Mouse (Mus musculus) liver, adult 2 months (tissue): ENCODE results near the gene Nup62.

ENCODE experiments used
- CTCF ChIP-seq: fragments of 200-500 bp; IDR thresholded peaks from 2 replicates; pipeline ENCODE4 v1.5.1; 2011; ENCODE audit warnings: low read depth, low read length, control low read depth
- POLR2A ChIP-seq: fragments of 200-500 bp; IDR thresholded peaks from 2 replicates; pipeline ENCODE4 v1.6.1; 2011; ENCODE audit warnings: low read length, control low read depth; ENCODE audit not compliant: insufficient read depth; ENCODE audit errors: extremely low read depth

DNA sequence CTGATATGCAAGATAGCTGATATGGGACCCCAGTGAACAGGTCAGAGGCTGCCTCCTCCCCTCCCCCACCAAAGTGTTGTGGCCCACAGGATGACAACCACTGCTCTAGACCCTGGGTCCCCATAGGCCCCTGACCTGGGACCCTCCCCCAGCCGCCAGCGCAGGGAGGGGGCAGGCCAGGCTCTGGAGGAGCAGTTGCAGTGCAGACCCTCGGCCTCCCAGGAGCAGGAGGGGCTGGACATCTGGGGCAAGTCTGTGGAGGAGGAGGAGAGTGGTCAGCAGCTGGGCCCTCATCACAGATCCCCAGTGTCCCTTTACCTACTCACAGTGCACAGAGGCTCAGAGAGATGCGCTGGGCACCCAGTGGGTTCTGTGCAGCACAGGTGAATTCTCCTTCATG, 25.8 kb upstream of the Nup62 start:
- TF ChIP-seq POLR2A (no peak), CTCF (no peak)
